Mouse (Mus musculus): ENCODE data around the gene Pomgnt2.

DNA sequence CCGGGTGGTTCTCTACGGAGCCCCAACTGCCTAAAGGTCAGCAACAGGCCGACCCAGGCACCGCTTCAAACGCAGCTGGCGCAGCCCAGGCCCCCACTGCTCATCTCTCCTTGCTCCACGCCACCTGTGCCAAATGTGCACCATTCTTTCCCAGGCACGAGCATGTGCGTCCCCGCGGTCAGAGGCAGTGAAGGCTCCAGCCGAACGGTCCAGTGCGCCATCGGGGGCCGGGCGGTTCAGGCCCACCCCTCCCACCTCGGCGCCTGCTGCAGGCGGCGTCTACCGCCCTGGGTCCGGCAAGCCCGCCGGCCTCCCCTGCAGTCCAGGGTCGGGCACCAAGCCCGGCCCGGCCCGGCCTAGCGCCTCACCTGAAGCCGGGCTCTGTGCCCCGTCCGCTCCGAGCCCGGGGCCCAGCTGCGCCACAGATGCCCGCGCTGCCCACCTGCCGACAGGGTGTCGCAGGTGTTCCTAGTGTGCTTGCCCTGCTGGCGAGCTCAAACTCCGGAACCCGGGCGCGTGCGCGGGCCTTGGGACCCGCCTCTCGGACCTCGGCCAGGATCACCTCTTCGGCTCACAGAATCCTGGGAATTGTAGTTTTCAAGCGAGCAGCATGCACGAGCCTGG lies 1.3 kb downstream of the Pomgnt2 start:
- 0 out of 2 replicates have a peak, but pooled peaks have one; percentile 25 for TF ChIP-seq POLR2A (IDR thresholded peaks at IDR 0.05; ENCODE audit: extremely low read depth, insufficient read depth, low read length)
- no peak for TF ChIP-seq CTCF (IDR thresholded peaks at IDR 0.05; ENCODE audit: low read depth, low read length)
